Mouse (Mus musculus) MEL (cell line): Measurements from ENCODE around the gene Mgll. TPM values are rescaled to one million over a fixed set of nuclear protein-coding genes. Genes with fewer than 3 reads are reported as not detected.

Experiments used
- DNase-seq: peaks from one replicate; pipeline ENCODE4 v3.0.0; 2011; ENCODE audit warnings: low read depth, low spot score
- H3K27ac ChIP-seq: 2 replicates; pipeline ENCODE4 v1.5.1; 2012; ENCODE audit warnings: low read depth, mild to moderate bottlenecking, control low read depth, low read length, moderate library complexity; ENCODE audit not compliant: control insufficient read depth
- H3K27me3 ChIP-seq, 2 experiments: fragments of 150-350 bp in 1 of 2; sonication (generic) in 1 of 2; 2 replicates each; pipeline ENCODE4 v1.6.1; 2012; ENCODE audit warnings: low read length in 2 of 2, mild to moderate bottlenecking in 2 of 2, improper control_type of control experiment in 1 of 2, moderate library complexity in 1 of 2; ENCODE audit not compliant: insufficient read depth in 2 of 2, control insufficient read depth in 1 of 2
- H3K36me3 ChIP-seq, 2 experiments: 2 replicates each; pipeline ENCODE4 v1.6.1; 2012 to 2014; ENCODE audit warnings: low read length in 2 of 2, improper control_type of control experiment in 1 of 2, inconsistent platforms in 1 of 2, mild to moderate bottlenecking in 1 of 2; ENCODE audit not compliant: insufficient read depth in 2 of 2, control insufficient read depth in 1 of 2
- H3K4me1 ChIP-seq, 2 experiments: fragments of 150-350 bp in 1 of 2; sonication (generic) in 1 of 2; 2 replicates each; pipeline ENCODE4 v1.6.1; 2012; ENCODE audit warnings: low read length in 2 of 2, improper control_type of control experiment in 1 of 2, mild to moderate bottlenecking in 1 of 2; ENCODE audit not compliant: insufficient read depth in 2 of 2, control insufficient read depth in 1 of 2
- H3K4me3 ChIP-seq, 2 experiments: fragments of 150-350 bp in 1 of 2; sonication (generic) in 1 of 2; 2 replicates each; pipeline ENCODE4 v1.5.1; 2012; ENCODE audit warnings: low read depth in 2 of 2, low read length in 2 of 2, mild to moderate bottlenecking in 2 of 2, moderate library complexity in 2 of 2, control low read depth in 1 of 2, improper control_type of control experiment in 1 of 2; ENCODE audit not compliant: control insufficient read depth in 1 of 2, insufficient read depth in 1 of 2
- H3K79me2 ChIP-seq: 2 replicates; pipeline ENCODE4 v1.6.1; 2012; ENCODE audit warnings: mild to moderate bottlenecking, low read length, moderate library complexity; ENCODE audit not compliant: control insufficient read depth, poor library complexity, insufficient read depth
- H3K9ac ChIP-seq: 2 replicates; pipeline ENCODE4 v1.6.1; 2012; ENCODE audit warnings: low read depth, mild to moderate bottlenecking, control low read depth, low read length, moderate library complexity; ENCODE audit not compliant: control insufficient read depth, poor library complexity, severe bottlenecking
- H3K9me3 ChIP-seq: fragments of 150-350 bp; sonication (generic); replicated peaks from 2 replicates; pipeline ENCODE4 v1.6.1; 2012; ENCODE audit warnings: mild to moderate bottlenecking, low read length, improper control_type of control experiment, moderate library complexity; ENCODE audit not compliant: insufficient read depth
- BHLHE40 ChIP-seq: IDR thresholded peaks from 2 replicates; pipeline ENCODE4 v1.6.1; 2012; ENCODE audit warnings: low read depth, mild to moderate bottlenecking, inconsistent platforms, low read length, improper control_type of control experiment, borderline replicate concordance
- CHD1 ChIP-seq: IDR thresholded peaks from 2 replicates; pipeline ENCODE4 v1.6.1; 2012; ENCODE audit warnings: low read depth, mild to moderate bottlenecking, inconsistent platforms, low read length, improper control_type of control experiment
- CTCF ChIP-seq, 3 experiments: IDR thresholded peaks in 2 of 3; conservative IDR thresholded peaks in 1 of 3; 2 replicates each; pipeline ENCODE4 v1.5.1; 2011 to 2012; ENCODE audit warnings: low read length in 3 of 3, low read depth in 2 of 3, mild to moderate bottlenecking in 2 of 3, improper control_type of control experiment in 1 of 3, inconsistent platforms in 1 of 3, mixed read lengths in 1 of 3, moderate library complexity in 1 of 3; ENCODE audit not compliant: control insufficient read depth in 1 of 3, insufficient read depth in 1 of 3, poor library complexity in 1 of 3, severe bottlenecking in 1 of 3
- E2F4 ChIP-seq: IDR thresholded peaks from 2 replicates; pipeline ENCODE4 v1.6.1; 2011; ENCODE audit warnings: low read depth, low read length, improper control_type of control experiment, borderline replicate concordance
- ELF1 ChIP-seq: IDR thresholded peaks from 2 replicates; pipeline ENCODE4 v1.6.1; 2014; ENCODE audit warnings: low read depth, mild to moderate bottlenecking, inconsistent platforms, low read length, improper control_type of control experiment, moderate library complexity
- EP300 ChIP-seq, 2 experiments: IDR thresholded peaks; 2 replicates each; pipeline ENCODE4 v1.6.1; 2011; ENCODE audit warnings: improper control_type of control experiment in 2 of 2, low read length in 2 of 2, low read depth in 1 of 2, mild to moderate bottlenecking in 1 of 2
- ETS1 ChIP-seq: IDR thresholded peaks from 2 replicates; pipeline ENCODE4 v1.6.1; 2012; ENCODE audit warnings: low read depth, mild to moderate bottlenecking, inconsistent platforms, low read length, improper control_type of control experiment, moderate library complexity
- GATA1 ChIP-seq: IDR thresholded peaks from 2 replicates; pipeline ENCODE4 v1.6.1; 2011; ENCODE audit warnings: low read depth, low read length, improper control_type of control experiment
- KAT2A ChIP-seq: conservative IDR thresholded peaks from 2 replicates; pipeline ENCODE4 v1.6.1; 2012; ENCODE audit warnings: low read depth, low read length, improper control_type of control experiment, inconsistent platforms
- MAX ChIP-seq: IDR thresholded peaks from 2 replicates; pipeline ENCODE4 v1.6.1; 2011; ENCODE audit warnings: low read length, improper control_type of control experiment
- MAZ ChIP-seq: IDR thresholded peaks from 2 replicates; pipeline ENCODE4 v1.6.1; 2012; ENCODE audit warnings: low read depth, mild to moderate bottlenecking, inconsistent platforms, low read length, improper control_type of control experiment
- MEF2A ChIP-seq: IDR thresholded peaks from 2 replicates; pipeline ENCODE4 v1.6.1; 2014; ENCODE audit warnings: low read depth, mild to moderate bottlenecking, inconsistent platforms, low read length, improper control_type of control experiment; ENCODE audit not compliant: poor library complexity, insufficient replicate concordance, severe bottlenecking; ENCODE audit errors: extremely low read depth
- MYB ChIP-seq: IDR thresholded peaks from 2 replicates; pipeline ENCODE4 v1.6.1; 2011; ENCODE audit warnings: mild to moderate bottlenecking, low read depth, low read length, improper control_type of control experiment
- MYC ChIP-seq: IDR thresholded peaks from 2 replicates; pipeline ENCODE4 v1.6.1; 2011; ENCODE audit warnings: low read depth, mild to moderate bottlenecking, low read length, improper control_type of control experiment, moderate library complexity
- NELFE ChIP-seq: IDR thresholded peaks from 2 replicates; pipeline ENCODE4 v1.6.1; 2011; ENCODE audit warnings: low read depth, low read length, improper control_type of control experiment
- NRF1 ChIP-seq: IDR thresholded peaks from 2 replicates; pipeline ENCODE4 v1.6.1; 2014; ENCODE audit warnings: low read depth, mild to moderate bottlenecking, inconsistent platforms, low read length, improper control_type of control experiment, moderate library complexity; ENCODE audit not compliant: poor library complexity, insufficient read depth, severe bottlenecking
- POLR2A ChIP-seq, 2 experiments: IDR thresholded peaks; 2 replicates each; pipeline ENCODE4 v1.6.1; 2011 to 2012; ENCODE audit warnings: low read length in 2 of 2, mild to moderate bottlenecking in 2 of 2, control low read depth in 1 of 2, improper control_type of control experiment in 1 of 2, low read depth in 1 of 2, moderate library complexity in 1 of 2; ENCODE audit not compliant: control insufficient read depth in 1 of 2, insufficient read depth in 1 of 2, poor library complexity in 1 of 2
- POLR2AphosphoS2 ChIP-seq: IDR thresholded peaks from 2 replicates; pipeline ENCODE4 v1.6.1; 2011; ENCODE audit warnings: low read length, improper control_type of control experiment
- POLR2AphosphoS5 ChIP-seq: IDR thresholded peaks from 2 replicates; pipeline ENCODE4 v1.6.1; 2012; ENCODE audit warnings: low read depth, borderline replicate concordance, mild to moderate bottlenecking, inconsistent platforms, low read length, moderate library complexity, mixed read lengths
- RAD21 ChIP-seq: IDR thresholded peaks from 2 replicates; pipeline ENCODE4 v1.6.1; 2011; ENCODE audit warnings: mild to moderate bottlenecking, low read depth, low read length, improper control_type of control experiment
- SIN3A ChIP-seq: IDR thresholded peaks from 2 replicates; pipeline ENCODE4 v1.6.1; 2012; ENCODE audit warnings: low read length, improper control_type of control experiment, inconsistent platforms
- TAL1 ChIP-seq: IDR thresholded peaks from 2 replicates; pipeline ENCODE4 v1.6.1; 2012; ENCODE audit warnings: mild to moderate bottlenecking, inconsistent platforms, low read length, moderate library complexity, mixed read lengths
- USF1 ChIP-seq: IDR thresholded peaks from 2 replicates; pipeline ENCODE4 v1.6.1; 2014; ENCODE audit warnings: low read depth, mild to moderate bottlenecking, inconsistent platforms, low read length, improper control_type of control experiment, moderate library complexity
- ZC3H11A ChIP-seq: IDR thresholded peaks from 2 replicates; pipeline ENCODE4 v1.6.1; 2012; ENCODE audit warnings: low read depth, mild to moderate bottlenecking, inconsistent platforms, low read length, improper control_type of control experiment
- ZKSCAN1 ChIP-seq: IDR thresholded peaks from 2 replicates; pipeline ENCODE4 v1.6.1; 2012; ENCODE audit warnings: low read depth, mild to moderate bottlenecking, inconsistent platforms, low read length, improper control_type of control experiment, moderate library complexity
- polyA plus RNA-seq, 2 experiments: library from polyadenylated mRNA; stranded (reverse) in 1 of 2; unstranded in 1 of 2; fragments of >175 nt in 1 of 2; fragments of >200 nt in 1 of 2; gene quantifications; 2 replicates each; pipeline versions ENCODE4 v1.2.1 to v1.2.4; 2012; ENCODE audit warnings: low replicate concordance in 2 of 2, low read depth in 1 of 2; ENCODE audit not compliant: insufficient read length in 2 of 2, insufficient read depth in 1 of 2, missing spikeins in 1 of 2
- total RNA-seq: library from RNA; depleted of rRNA; stranded (reverse); fragments of 300-350 nt; gene quantifications from 2 replicates; pipeline ENCODE4 v1.2.3, GENCODE M21; 2012

The Mgll gene
- total and polyA plus RNA-seq, 3 experiments, result not detected

GRCm38 (mm10) chr6:88815489-88815888 is 91.3 kb downstream of the Mgll start:
- H3K27ac ChIP-seq, result no peak overlapping the region
- no peaks in the 10 kb centered on the region for H3K36me3 ChIP-seq
- no peaks in the 10 kb centered on the region for H3K79me2 ChIP-seq
- no peak overlapping the region for H3K4me3 ChIP-seq
- no peaks in the 10 kb centered on the region for H3K9me3 ChIP-seq
- no peaks in the 10 kb centered on the region for H3K4me1 ChIP-seq
- TF ChIP-seq ETS1, result no peak
- no peak for DNase-seq
- no peak overlapping the region for H3K9ac ChIP-seq
- peaks cover 1 to 3% of the 10 kb centered on the region in 2 experiments; a peak in 3 of 4 replicates for H3K27me3 ChIP-seq

- Histone ChIP-seq H3K27ac (no peak overlapping the region), H3K9ac (no peak overlapping the region)
- DNase-seq, result no peak
- TF ChIP-seq POLR2AphosphoS2 (no peak), POLR2A (IDR thresholded peaks at IDR 0.05; ENCODE audit: control insufficient read depth in 1 of 2, insufficient read depth in 1 of 2, low read depth in 1 of 2, low read length in 2 of 2, poor library complexity in 1 of 2) (no peak), ZKSCAN1 (no peak), CTCF (IDR thresholded peaks at IDR 0.05 in 2 of 3, conservative IDR thresholded peaks at IDR 0.05 in 1 of 3; ENCODE audit: control insufficient read depth in 1 of 3, insufficient read depth in 1 of 3, low read depth in 2 of 3, low read length in 3 of 3, poor library complexity in 1 of 3, severe bottlenecking in 1 of 3) (no peak), RAD21 (no peak), POLR2AphosphoS5 (no peak), EP300 (IDR thresholded peaks at IDR 0.05; ENCODE audit: low read depth in 1 of 2, low read length in 2 of 2) (no peak), MYC (no peak), E2F4 (no peak), ETS1 (no peak), MAX (no peak), NELFE (no peak), ZC3H11A (no peak), NRF1 (no peak), MAZ (no peak)
- TF ChIP-seq, all 39 proteins: peak for 0
- H3K36me3 ChIP-seq, result no peaks in the 10 kb centered on the region
- no peaks in the 10 kb centered on the region; a peak in 1 of 4 replicates for H3K4me1 ChIP-seq
- H3K4me3 ChIP-seq, result no peak overlapping the region
- H3K9me3 ChIP-seq, result no peaks in the 10 kb centered on the region
- no peaks in the 10 kb centered on the region for H3K79me2 ChIP-seq
- peaks cover 1 to 3% of the 10 kb centered on the region in 2 experiments; a peak in 2 of 4 replicates for H3K27me3 ChIP-seq
Observed at GRCm38 (mm10) chr6:88816913-88817312, 92.7 kb downstream of the Mgll start.

GRCm38 (mm10) chr6:88820853-88821252 is 96.6 kb downstream of the Mgll start:
- H3K4me1 ChIP-seq, result no peaks in the 10 kb centered on the region; a peak in 1 of 4 replicates
- H3K4me3 ChIP-seq, result no peak overlapping the region
- no peak for DNase-seq
- H3K9me3 ChIP-seq, result no peaks in the 10 kb centered on the region
- TF ChIP-seq E2F4 (no peak), ELF1 (no peak), USF1 (no peak), NRF1 (no peak), ETS1 (no peak), SIN3A (no peak), RAD21 (no peak), TAL1 (no peak), MYB (no peak), BHLHE40 (no peak), GATA1 (no peak), MEF2A (no peak), CHD1 (no peak), ZKSCAN1 (no peak), NELFE (no peak), KAT2A (no peak)
- no peak overlapping the region for H3K9ac ChIP-seq
- H3K27me3 ChIP-seq, result peaks cover under 1 to 3% of the 10 kb centered on the region in 2 experiments; a peak in 2 of 4 replicates
- H3K79me2 ChIP-seq, result no peaks in the 10 kb centered on the region
- no peaks in the 10 kb centered on the region for H3K36me3 ChIP-seq
- no peak overlapping the region for H3K27ac ChIP-seq
